ENCODE assay signal across 1 mouse cellular context in genomic region chr3:107819622-107820021, GRCm38 (mm10).
TF ChIP-seq lines count a peak whose summit lies in the region.

No protein-coding gene starts in this region.

TF ChIP-seq in MEL, 35 proteins besides CTCF, POLR2A, EP300 and RAD21:
- TF ChIP-seq ZNF384 (IDR thresholded peaks at IDR 0.05; ENCODE audit: low read depth, low read length) (no peak), GATA1 (IDR thresholded peaks at IDR 0.05; ENCODE audit: low read depth, low read length) (peak; percentile 68), TCF12 (IDR thresholded peaks at IDR 0.05; ENCODE audit: low read depth, low read length) (peak; percentile 73; the same call in 1 of the 2 replicates), ETS1 (IDR thresholded peaks at IDR 0.05; ENCODE audit: low read depth, low read length) (0 out of 2 replicates have a peak, but pooled peaks have one; percentile 38), MYB (IDR thresholded peaks at IDR 0.05; ENCODE audit: low read depth, low read length) (peak; percentile 62; the same call in 1 of the 2 replicates)
